Mouse (Mus musculus) inflammation-experienced regulatory T-cells (primary cell): Measurements from ENCODE around the gene 4930524J08Rik. TPM values are rescaled to one million over a fixed set of nuclear protein-coding genes. Genes with fewer than 3 reads are reported as not detected.

Source experiments
- polyA plus RNA-seq, 2 experiments: library from polyadenylated mRNA; unstranded; fragments of 100-300 nt; shearing (Covaris generic); gene quantifications; one replicate each; pipeline ENCODE4 v1.2.1; 2017

Gene 4930524J08Rik
- polyA plus RNA-seq, result under 1 TPM in 1 of 2 experiments, not detected in 1; 0.63 TPM

GRCm38 (mm10) chr5:99978699-99979442 lies at the start of gene 4930524J08Rik, which contains the start of gene Hnrnpd:
TSS of gene 4930524J08Rik (plus strand) at chr5:99979061.
TSS of gene Hnrnpd (minus strand) at chr5:99978938.

Other genes starting within 250 kb of the 4930524J08Rik start
- 1 to 10 TPM; 5.9 to 7.8 TPM for gene Rasgef1b, start 250.0 kb upstream of the 4930524J08Rik start, polyA plus RNA-seq
- gene Vamp9, start 72.8 kb upstream of the 4930524J08Rik start, polyA plus RNA-seq, result 1 to 10 TPM in 1 of 2 experiments, under 1 TPM in 1; 0.57 to 1.9 TPM
- 100 to 1,000 TPM; 370 to 403 TPM for gene Hnrnpd, start 123 bp upstream of the 4930524J08Rik start, polyA plus RNA-seq
- 100 to 1,000 TPM; 134 to 160 TPM for gene Hnrnpdl, start 60.6 kb downstream of the 4930524J08Rik start, polyA plus RNA-seq
- gene Enoph1, start 60.9 kb downstream of the 4930524J08Rik start, polyA plus RNA-seq, result 10 to 100 TPM; 26.4 to 35.5 TPM
- gene Tmem150c, start 180.7 kb downstream of the 4930524J08Rik start, polyA plus RNA-seq, result 1 to 10 TPM in 1 of 2 experiments, under 1 TPM in 1; 0.18 to 2.5 TPM